Mouse (Mus musculus) forebrain, postnatal 0 days (tissue): ENCODE data around the gene Lrrk2. TPM values are rescaled to one million over a fixed set of nuclear protein-coding genes. Genes with fewer than 3 reads are reported as not detected.

Experiments used
- ATAC-seq: fragments of 200-750 bp; cut with Nextera tagmentation; 2 replicates; pipeline ENCODE4 v1.8.0; 2017; ENCODE audit warnings: mild to moderate bottlenecking, moderate library complexity
- DNase-seq: peaks from one replicate; pipeline ENCODE4 v3.0.0-alpha.2; 2015
- H3K27ac ChIP-seq: fragments of 300-500 bp; sonication (generic); 2 replicates; pipeline ENCODE4 v1.5.1; 2014; ENCODE audit warnings: low read depth, mild to moderate bottlenecking, antibody characterized with exemption, low read length, moderate library complexity, mixed read lengths
- H3K27me3 ChIP-seq: fragments of 300-500 bp; sonication (generic); 2 replicates; pipeline ENCODE4 v1.6.1; 2014; ENCODE audit warnings: mild to moderate bottlenecking, low read length, mixed read lengths; ENCODE audit not compliant: insufficient read depth
- H3K36me3 ChIP-seq: fragments of 300-500 bp; sonication (generic); 2 replicates; pipeline ENCODE4 v1.6.1; 2014; ENCODE audit warnings: mild to moderate bottlenecking, moderate library complexity; ENCODE audit not compliant: insufficient read depth
- H3K4me1 ChIP-seq: fragments of 300-500 bp; sonication (generic); 2 replicates; pipeline ENCODE4 v1.6.1; 2014; ENCODE audit warnings: antibody characterized with exemption; ENCODE audit not compliant: insufficient read depth
- H3K4me2 ChIP-seq: fragments of 300-500 bp; sonication (generic); 2 replicates; pipeline ENCODE4 v1.6.1; 2014; ENCODE audit warnings: low read depth, mild to moderate bottlenecking, moderate library complexity
- H3K4me3 ChIP-seq: fragments of 300-500 bp; sonication (generic); 2 replicates; pipeline ENCODE4 v1.5.1; 2014; ENCODE audit warnings: low read depth, low read length, mixed read lengths
- H3K9ac ChIP-seq: fragments of 300-500 bp; sonication (generic); 2 replicates; pipeline ENCODE4 v1.6.1; 2014; ENCODE audit warnings: mild to moderate bottlenecking
- H3K9me3 ChIP-seq: fragments of 300-500 bp; sonication (generic); 2 replicates; pipeline ENCODE4 v1.6.1; 2016; ENCODE audit warnings: low read length
- CTCF ChIP-seq: sonication (generic); IDR thresholded peaks from 2 replicates; pipeline ENCODE4 v1.5.1; 2016; ENCODE audit warnings: antibody characterized with exemption, control low read depth, low read depth
- WGBS: fragments of 180-500 bp; shearing (Covaris S2); extraction: QIAGEN DNeasy Blood & Tissue Kit; methylation state at CpG from one replicate; pipeline ENCODE4 v1.1.7; 2014; 5-methylcytosine and 5-hydroxymethylcytosine counted together
- polyA plus RNA-seq: library from polyadenylated mRNA; unstranded; fragments of >200 nt; fragmentation: Nextera tagmentation; extraction: Ambion mirVana; gene quantifications from 2 replicates; pipeline ENCODE4 v1.2.1, GENCODE M21; 2015
- total RNA-seq: library from RNA; depleted of rRNA; stranded (reverse); fragments of >200 nt; gene quantifications from 2 replicates; pipeline ENCODE4 v1.2.3, GENCODE M21; 2014

Gene Lrrk2
- total and polyA plus RNA-seq, 2 experiments from 2014 or later: 1.7 to 4.5 TPM

- Histone ChIP-seq H3K27me3 (no peaks in the 10 kb centered on the region), H3K4me1 (no peaks in the 10 kb centered on the region), H3K9me3 (no peaks in the 10 kb centered on the region), H3K4me2 (no peak overlapping the region), H3K4me3 (no peak overlapping the region), H3K36me3 (no peaks in the 10 kb centered on the region), H3K9ac (no peak overlapping the region), H3K27ac (no peak overlapping the region)
- WGBS: 47% methylated on average over 3 of the region's 3 CpGs
- no peak for DNase-seq
- ATAC-seq: no peak
- no peak for TF ChIP-seq CTCF
Observed at GRCm38 (mm10) chr15:91641631-91642030, 31.3 kb upstream of the Lrrk2 start.

- TF ChIP-seq CTCF: no peak
- WGBS: 68% methylated on average over 9 of the region's 9 CpGs
- Histone ChIP-seq H3K4me1 (no peaks in the 10 kb centered on the region), H3K9me3 (no peaks in the 10 kb centered on the region), H3K4me2 (no peak overlapping the region), H3K36me3 (no peaks in the 10 kb centered on the region), H3K4me3 (no peak overlapping the region), H3K27ac (no peak overlapping the region), H3K27me3 (no peaks in the 10 kb centered on the region), H3K9ac (no peak overlapping the region)
- no peak for DNase-seq
- no peak for ATAC-seq
Observed at GRCm38 (mm10) chr15:91642682-91643306, 30.2 kb upstream of the Lrrk2 start.

DNA sequence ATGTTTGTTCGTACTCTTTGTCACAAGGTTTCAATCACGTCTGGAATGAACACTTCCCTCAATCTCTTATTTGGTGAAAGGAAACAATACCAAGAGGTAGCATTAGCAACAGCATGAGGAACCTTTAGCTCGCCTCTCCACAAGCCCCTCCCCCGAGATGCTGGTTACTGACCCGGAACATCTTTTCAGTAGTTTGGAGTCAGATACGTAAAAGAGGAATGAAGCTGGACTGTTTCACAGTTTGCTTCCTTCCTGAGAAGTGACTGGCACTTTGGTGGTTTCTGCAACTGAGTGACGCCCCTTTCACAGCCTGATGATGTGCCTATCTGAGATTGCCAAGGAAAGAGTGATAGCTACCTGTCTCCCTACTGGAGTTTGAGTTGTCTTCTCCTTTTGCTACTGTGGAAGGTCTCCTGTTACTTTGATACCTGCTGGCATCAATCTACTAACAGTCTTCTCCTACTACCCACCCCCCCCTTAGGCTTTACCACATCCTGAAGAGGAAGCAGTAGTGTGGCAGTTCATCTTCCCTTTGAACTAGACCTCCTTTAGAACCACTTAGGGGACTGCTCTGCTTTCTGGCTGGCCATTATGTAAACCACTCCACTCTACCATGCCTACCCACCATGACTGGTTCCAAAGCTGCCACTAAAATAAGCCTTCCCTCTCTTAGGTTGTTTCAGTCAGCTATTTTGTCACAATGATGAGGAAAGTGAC lies 29.2 kb upstream of the Lrrk2 start:
- DNase-seq (no peak), ATAC-seq (no peak)
- Histone ChIP-seq H3K4me1 (no peaks in the 10 kb centered on the region), H3K4me3 (no peak overlapping the region), H3K4me2 (no peak overlapping the region), H3K9me3 (no peaks in the 10 kb centered on the region), H3K9ac (no peak overlapping the region), H3K27me3 (no peaks in the 10 kb centered on the region), H3K27ac (no peak overlapping the region), H3K36me3 (no peaks in the 10 kb centered on the region)
- WGBS: 72% methylated on average over 7 of the region's 7 CpGs
- TF ChIP-seq CTCF: no peak

- no peak overlapping the region for H3K4me2 ChIP-seq
- H3K9me3 ChIP-seq: no peaks in the 10 kb centered on the region
- no peaks in the 10 kb centered on the region for H3K36me3 ChIP-seq
- WGBS: 75% methylated on average over 3 of the region's 3 CpGs
- H3K27me3 ChIP-seq: no peaks in the 10 kb centered on the region
- TF ChIP-seq CTCF: no peak
- no peak overlapping the region for H3K9ac ChIP-seq
- ATAC-seq: no peak
- no peak overlapping the region for H3K27ac ChIP-seq
- H3K4me3 ChIP-seq: no peak overlapping the region
- H3K4me1 ChIP-seq: no peaks in the 10 kb centered on the region
- DNase-seq: no peak
Observed at GRCm38 (mm10) chr15:91650270-91650669, 22.7 kb upstream of the Lrrk2 start.

GRCm38 (mm10) chr15:91651493-91651892 lies 21.5 kb upstream of the Lrrk2 start:
- Histone ChIP-seq H3K27me3 (no peaks in the 10 kb centered on the region), H3K4me1 (no peaks in the 10 kb centered on the region), H3K4me2 (no peak overlapping the region), H3K9me3 (no peaks in the 10 kb centered on the region), H3K36me3 (no peaks in the 10 kb centered on the region), H3K9ac (no peak overlapping the region), H3K27ac (no peak overlapping the region), H3K4me3 (no peak overlapping the region)
- WGBS: 78% methylated on average over 7 of the region's 7 CpGs
- DNase-seq: no peak
- TF ChIP-seq CTCF: no peak
- no peak for ATAC-seq

GRCm38 (mm10) chr15:91658227-91658626 lies 14.7 kb upstream of the Lrrk2 start:
- WGBS: 94% methylated on average over 6 of the region's 6 CpGs
- no peak for TF ChIP-seq CTCF
- Histone ChIP-seq H3K27ac (no peak overlapping the region), H3K4me3 (no peak overlapping the region), H3K4me1 (no peaks in the 10 kb centered on the region), H3K9me3 (no peaks in the 10 kb centered on the region), H3K36me3 (no peaks in the 10 kb centered on the region), H3K27me3 (no peaks in the 10 kb centered on the region), H3K9ac (no peak overlapping the region), H3K4me2 (no peak overlapping the region)
- DNase-seq: no peak
- no peak for ATAC-seq

GRCm38 (mm10) chr15:91660277-91661078 lies 12.5 kb upstream of the Lrrk2 start:
- Histone ChIP-seq H3K9me3 (no peaks in the 10 kb centered on the region), H3K36me3 (no peaks in the 10 kb centered on the region), H3K27me3 (no peaks in the 10 kb centered on the region), H3K27ac (no peak overlapping the region), H3K4me2 (no peak overlapping the region), H3K4me1 (no peaks in the 10 kb centered on the region), H3K4me3 (no peak overlapping the region), H3K9ac (no peak overlapping the region)
- no peak for ATAC-seq
- no peak for DNase-seq
- 87% methylated on average over 6 of the region's 6 CpGs for whole genome bisulfite sequencing
- no peak for TF ChIP-seq CTCF
